Mouse (Mus musculus) cerebellum, adult (tissue): ENCODE results near the gene Zscan4-ps3.
"Not testable (repeated sequence)": the region's sequence is repeated elsewhere in the genome, so short reads cannot be mapped to it uniquely, and the experiment has no call there.

ENCODE experiments used
- ATAC-seq: cut with Nextera tagmentation; 2 replicates; pipeline ENCODE4 v1.9.2; 2017; ENCODE audit warnings: mild to moderate bottlenecking, moderate library complexity, mixed read lengths; ENCODE audit not compliant: insufficient number of reproducible peaks, low FRiP score, low TSS enrichment

Gene Zscan4-ps3

GRCm38 (mm10) chr7:11609008-11609407 lies at the start of gene Zscan4-ps3:
Gene Zscan4-ps3, plus strand, starts transcription at chr7:11609308.
- not testable (repeated sequence) for ATAC-seq

GRCm38 (mm10) chr7:11617082-11617481 lies 8.0 kb downstream of the Zscan4-ps3 start:
- ATAC-seq, result not testable (repeated sequence)
